Mouse (Mus musculus): ENCODE results near the gene Mrm1.

DNA sequence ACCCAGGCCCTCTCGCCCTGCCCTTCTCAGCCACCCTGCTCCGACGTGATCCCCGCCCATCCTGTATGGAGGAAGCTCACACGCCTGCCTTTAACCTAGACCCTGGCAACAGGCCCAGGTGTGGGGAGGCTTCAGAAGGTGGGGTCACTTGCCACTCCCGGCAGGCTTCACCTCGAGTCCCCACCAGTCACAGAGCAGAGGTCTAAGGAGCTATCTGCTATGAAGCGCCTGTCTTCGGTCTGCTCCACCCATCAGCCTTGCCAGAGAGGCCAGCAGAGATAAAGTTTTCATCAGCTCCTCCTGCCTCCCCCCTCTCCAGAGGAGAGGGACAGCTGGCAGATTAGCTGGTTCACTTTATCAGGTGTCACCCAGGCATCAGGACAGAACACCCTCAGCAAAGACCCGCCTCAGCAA lies 4.2 kb upstream of the Mrm1 start:
- TF ChIP-seq POLR2A (IDR thresholded peaks at IDR 0.05; ENCODE audit: low read depth, low read length) (no peak), CTCF (IDR thresholded peaks at IDR 0.05; ENCODE audit: extremely low read depth, insufficient read depth, insufficient read length, insufficient replicate concordance) (no peak)
